Mouse (Mus musculus): ENCODE results near the gene Atp11a.

Atp11a gene

DNA sequence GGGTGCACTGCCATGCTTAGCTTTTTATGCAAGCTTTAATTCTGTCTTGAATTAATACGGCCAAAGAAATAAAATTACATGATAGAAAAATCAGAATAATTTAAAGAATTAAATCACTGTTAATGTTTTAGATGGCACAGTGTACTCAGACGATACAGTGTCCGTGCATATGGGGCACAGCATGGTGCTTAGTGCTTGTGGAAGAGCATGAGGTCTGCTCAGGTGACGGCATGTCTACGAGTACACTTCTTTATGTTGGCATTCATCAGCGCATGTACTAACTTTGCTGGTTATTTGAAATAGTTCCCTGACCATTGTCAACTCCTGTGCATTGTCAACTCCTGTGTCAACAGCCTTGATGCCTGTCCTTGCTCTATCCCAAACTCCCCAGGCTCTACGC is 12.5 kb downstream of the Atp11a start:
- no peak for DNase-seq (ENCODE audit: low spot score)

DNA sequence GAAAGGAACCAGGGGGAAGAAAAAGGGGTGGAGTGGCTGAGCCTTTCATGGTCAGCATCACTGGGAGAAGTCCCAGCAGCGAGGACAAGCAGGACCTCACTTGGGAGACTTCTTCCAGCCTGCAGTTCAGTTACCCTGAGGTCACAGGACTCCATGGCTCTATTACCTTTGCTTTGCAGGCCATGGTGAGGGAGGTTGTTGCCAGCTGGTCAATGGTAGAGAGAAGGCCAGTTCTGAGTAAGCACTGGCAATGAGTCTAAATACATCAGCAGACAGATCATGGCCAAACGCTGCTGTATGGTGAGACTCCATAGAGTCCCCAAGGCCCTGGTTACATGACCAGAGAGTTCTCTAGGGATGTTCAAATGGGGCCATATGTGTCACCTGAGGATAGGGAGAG is 15.5 kb downstream of the Atp11a start:
- DNase-seq (ENCODE audit: low spot score): no peak

DNA sequence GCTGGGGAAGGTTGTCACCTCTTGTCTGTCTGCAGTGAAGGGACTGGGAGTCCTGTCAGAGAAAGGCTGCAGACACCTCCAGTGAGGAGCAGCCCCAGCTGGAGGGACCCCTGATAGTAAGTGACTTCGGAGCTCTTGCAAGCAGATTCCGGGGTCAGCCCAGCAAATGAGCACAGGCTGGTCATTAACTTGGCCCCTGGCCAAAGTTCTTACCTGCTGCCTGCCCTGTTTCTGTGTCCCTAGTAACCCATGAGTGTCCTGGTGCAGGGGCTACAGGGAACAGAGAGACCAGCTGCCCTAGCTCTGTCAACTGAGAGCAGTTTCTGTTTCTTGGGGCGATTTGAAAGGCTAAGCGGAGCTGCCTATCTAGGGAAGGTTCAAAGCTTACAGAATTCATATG is 17.1 kb downstream of the Atp11a start:
- DNase-seq (ENCODE audit: low spot score): no peak

DNA sequence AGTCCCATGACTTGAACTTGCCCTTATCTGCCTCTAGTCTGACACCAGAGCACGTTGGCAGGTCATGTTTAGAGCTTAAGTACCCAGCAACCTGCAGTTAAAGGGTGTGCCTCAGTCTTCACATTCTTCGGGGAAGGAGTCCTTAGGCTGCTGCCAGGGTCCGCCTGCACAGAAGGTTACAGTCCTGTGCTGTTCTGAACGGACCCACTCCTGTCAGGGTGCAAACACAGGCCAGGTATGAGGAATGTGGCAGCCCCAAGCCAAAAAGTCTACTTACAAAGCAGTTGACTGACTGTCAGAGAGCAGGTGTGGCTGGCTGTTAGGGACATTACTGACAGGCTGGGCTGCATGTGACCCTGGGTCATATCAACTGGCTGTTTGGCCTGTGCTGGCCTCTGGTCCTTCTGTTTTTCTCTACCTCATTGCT is 18.1 kb downstream of the Atp11a start:
- DNase-seq (ENCODE audit: low spot score): no peak

DNA sequence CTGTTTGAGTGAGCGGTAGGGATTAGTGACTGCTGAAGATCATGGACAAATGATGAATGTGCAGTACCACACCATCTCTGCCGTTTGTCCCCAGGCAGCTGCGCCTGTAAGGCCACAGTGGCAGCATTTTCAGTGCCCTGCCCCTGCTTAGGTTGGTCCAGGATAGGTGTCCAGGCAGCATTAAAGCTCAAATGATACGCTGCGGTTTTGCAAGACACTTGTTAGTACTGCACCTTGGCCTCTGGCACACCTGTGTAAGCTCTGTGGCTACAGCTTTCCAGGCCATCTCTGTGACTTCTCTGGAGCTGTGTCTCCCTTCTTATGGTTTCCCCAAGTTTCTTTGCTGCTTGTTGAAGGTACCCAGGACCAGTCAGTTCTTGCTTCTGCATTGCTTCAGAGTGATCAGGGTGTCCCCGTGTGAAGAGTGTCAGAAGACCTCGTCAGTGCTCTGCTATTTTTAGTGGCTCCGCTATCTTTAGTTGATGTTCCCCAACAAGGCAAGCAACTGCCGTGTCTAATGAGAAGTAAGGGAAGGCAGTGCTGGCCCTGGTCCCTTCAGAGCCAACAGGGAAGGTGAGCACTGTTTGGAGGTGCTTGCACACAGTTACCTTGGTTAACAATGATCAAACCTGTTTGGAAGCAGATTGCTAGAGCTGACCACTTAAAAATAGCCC is 18.6 kb downstream of the Atp11a start:
- DNase-seq (ENCODE audit: low spot score): no peak

DNA sequence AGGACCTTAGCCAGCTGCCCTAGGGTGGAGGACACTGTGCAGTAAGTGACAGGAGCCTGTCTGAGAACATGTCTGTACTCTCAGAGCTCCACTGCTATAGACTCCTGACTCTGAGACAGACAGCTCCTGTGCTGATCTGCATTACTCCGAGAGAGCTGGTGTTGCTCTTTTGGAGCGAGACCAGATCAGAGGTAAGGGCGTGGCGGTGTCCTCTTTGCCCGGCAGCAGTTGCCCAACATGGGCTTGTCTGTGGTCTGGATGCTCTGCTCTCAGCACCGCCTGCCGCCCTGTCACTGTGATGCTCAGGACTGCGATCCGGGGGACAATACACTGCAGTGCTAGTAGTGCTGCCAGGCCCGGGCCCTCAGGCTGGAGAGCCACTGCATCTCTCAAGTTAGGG is 19.4 kb downstream of the Atp11a start:
- DNase-seq (ENCODE audit: low spot score): no peak

DNA sequence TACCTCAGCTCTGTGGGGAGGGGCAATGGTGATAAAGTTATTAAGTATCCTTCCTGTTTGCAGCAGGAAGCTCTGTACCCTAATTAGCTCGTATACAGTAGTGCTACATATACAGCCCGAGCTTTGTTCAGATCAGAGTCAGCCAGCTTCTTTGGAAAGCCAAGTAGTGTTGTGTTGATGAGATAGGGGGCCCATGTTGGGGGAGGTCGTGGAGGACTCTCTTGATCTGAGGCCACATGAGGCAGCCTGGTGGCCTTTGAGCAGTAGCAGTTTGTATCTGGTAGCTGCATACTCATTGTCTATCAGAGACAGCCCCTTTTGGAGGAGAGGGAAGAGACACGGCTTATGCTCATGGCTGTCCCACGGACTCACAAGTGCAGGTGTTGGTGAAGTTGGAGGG is 20.4 kb downstream of the Atp11a start:
- DNase-seq (ENCODE audit: low spot score): no peak

DNA sequence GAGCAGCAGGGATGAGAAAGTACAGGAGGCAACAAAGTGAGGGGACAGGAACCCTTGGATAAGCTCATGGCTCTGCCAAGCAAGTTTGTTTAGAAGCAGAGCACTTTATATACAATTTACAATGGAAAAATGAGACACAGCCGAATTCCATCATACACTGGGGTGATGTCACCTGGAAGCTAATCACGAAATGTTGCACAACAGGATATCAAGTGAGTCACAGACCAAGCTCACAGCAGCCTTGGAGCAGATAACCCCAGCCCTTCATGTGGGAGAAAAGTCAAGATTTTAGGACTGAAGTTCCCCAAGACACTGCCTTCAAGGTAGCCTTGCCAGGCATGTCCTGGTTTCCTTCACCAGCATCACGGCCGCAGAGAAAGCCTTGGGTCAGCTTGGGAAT is 22.7 kb downstream of the Atp11a start:
- no peak for DNase-seq (ENCODE audit: low spot score)

DNA sequence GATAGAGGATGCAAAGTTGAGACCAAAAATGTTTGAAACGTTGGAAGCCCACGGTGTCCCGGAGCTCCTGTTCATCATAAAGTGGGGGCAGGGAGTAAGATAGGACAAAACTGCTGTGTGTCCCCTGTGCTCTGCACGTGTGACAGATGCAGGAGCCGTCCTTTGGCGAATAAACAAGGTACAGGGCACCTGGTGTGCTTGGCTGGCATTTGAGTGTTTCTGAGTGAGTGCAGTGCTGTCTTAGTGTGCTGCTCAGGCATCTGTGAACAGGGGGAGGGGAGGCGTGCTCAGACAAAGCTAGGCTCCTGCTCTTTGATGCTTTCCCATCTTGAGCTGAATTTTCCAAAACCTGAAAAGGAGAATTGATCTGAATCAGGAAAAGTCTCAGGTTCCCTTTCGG is 28.7 kb downstream of the Atp11a start:
- DNase-seq (ENCODE audit: low spot score): no peak

DNA sequence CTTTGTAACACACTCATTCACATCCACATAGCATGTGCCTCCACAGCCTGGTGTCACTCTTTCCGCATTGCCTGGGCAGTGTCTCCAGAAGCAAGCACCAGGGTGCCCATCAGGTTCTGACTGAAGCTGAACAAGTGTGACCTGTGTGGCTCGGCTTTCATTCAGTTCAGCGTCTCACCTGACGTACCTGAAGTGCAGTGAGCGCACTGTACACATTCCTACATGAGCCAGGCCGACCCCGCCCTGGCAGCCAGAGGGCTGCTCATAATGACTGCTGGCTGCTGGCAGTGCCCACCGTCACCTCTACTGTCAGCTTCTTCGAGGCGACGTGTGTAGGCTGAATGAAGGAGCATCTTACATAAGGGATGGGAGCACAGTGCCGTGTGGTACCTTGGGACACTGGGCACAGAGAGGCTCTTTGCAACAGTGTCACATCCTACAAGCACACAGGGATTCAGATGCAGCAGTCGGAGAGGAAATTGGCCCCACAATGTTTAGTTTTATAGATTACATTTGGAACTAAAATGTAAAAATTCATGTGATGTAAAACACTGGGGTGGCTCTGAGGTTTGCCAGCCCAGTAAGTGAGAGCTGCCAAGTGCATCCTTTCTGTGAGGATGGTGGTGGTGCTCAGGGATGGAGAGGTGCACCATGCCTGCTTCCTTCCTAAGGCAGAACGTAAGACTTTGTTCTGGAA is 29.6 kb downstream of the Atp11a start:
- no peak for DNase-seq (ENCODE audit: low spot score)

DNA sequence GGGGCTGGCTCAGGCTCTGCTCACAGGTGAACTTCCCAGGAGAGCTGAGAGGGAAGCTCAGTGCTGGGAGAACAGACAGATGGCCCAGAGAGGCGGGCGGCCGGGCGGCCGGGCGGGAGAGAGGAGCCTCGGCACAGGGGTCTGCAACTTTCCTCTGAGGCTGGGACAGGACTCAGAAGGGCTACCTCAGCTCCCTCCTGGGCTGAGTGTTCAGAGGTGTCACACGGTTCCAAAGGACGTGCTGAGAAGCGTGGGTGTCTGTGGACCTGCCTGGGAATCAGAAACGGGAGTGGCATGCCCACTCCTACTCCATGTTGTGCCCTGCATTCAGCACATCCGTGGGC is 30.1 kb downstream of the Atp11a start:
- no peak for DNase-seq (ENCODE audit: low spot score)

DNA sequence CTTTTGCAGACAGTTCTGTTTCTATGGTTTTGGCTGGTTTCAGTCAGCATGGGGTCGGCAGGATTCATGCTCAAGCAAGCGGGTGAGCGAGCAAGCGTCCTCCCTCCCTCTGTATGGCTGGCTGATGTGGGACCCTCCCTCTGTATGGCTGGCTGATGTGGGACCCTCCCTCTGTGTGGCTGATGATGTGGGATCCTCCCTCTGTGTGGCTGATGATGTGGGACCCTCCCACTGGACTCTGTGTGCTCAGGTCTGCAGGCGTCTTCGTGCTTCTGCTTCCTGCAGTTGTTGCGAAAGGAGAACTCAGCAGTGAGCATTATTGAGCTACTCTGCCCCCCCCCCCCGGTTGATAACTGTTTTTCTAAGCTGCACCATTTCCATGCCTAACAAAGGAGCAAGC is 30.6 kb downstream of the Atp11a start:
- no peak for DNase-seq (ENCODE audit: low spot score)

DNA sequence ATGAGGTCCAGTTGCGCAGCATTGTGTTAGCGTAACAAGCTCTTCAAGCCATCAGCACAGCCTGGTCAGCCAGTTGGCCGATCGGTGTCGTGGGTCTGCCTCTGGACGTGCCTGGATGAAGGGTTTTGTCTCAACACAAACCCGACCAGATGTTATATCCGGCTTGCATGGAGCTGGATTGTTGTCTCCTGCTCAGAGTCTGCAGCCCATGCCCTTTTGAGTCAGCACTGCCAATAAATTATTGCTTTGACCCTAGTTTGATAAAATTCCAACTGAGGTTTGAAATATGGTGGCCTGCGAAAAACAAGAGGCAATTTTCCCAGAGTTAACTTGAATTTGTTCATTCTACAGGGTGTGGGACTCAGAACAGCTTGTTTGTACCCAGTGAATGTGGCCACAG is 31.9 kb downstream of the Atp11a start:
- no peak for DNase-seq (ENCODE audit: low spot score)

DNA sequence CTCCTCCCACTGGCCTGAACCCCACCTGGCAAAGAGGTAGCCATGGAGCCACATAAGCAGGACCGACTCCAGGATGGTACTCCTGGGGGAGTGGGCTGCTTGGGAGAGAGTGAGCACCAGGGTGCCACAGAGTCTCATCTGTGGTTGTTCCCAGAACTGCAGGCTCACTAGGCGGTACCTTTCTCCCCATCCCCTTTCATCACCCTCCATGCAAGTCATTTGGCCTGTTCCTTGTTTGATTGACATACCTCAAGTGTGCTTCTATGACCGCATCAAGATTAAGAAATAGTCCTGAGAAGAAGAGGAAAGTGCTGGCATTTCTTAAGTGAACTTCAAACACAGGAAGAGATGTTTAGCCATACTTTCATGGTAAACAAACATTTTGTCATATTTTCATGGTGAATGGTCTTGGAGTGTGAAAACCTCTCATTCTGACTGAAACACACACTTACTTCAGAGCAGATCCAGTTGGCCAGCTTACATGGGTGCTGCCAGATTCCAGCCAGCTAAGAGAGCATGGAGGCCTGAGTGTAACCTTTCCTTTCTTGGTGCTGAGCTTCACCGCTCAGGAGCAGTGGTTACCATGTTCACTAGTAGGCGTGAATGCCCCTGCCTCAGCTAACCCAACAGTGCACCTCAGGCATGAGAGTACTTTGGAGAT is 38.3 kb downstream of the Atp11a start:
- DNase-seq (ENCODE audit: low spot score): no peak

DNA sequence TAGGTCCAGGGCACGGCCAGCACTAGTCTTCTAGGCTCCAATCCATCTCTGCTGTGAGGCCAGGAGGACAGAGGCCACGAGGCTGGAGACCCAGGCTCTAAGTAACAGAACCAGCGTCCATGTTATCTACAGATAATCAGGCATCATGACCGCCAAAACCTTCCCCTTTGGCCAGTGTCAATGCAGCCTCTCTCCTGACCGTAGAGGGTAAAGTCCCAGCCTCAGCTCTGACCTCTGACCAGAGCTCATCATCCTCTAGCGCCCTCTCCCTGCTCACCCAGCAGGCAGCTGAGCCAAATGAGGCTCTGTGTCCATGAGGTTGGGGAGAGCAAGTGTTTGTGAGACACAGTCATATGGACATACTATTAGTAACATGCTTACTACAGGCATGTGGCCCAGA is 42.3 kb downstream of the Atp11a start:
- DNase-seq (ENCODE audit: low spot score): no peak

DNA sequence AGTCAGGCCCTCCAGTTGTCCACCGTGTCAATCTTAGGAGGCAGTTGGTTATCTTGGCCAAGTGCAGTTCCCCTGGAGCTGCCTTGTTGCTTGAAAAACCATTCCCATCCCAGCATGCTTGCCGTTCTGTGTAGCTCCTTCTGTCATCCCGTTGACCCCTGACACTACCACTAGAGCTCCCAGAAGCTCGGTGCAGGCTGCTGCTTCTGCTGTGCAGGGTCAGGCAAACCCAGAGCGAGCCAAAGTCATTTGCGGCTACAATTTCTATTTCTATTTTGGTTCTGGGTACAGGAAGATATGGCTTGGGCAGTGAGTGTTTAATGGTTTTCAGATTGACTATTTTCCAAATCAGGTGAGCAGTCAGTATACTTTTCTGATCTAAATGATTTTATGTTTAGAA is 43.0 kb downstream of the Atp11a start:
- DNase-seq (ENCODE audit: low spot score): no peak

DNA sequence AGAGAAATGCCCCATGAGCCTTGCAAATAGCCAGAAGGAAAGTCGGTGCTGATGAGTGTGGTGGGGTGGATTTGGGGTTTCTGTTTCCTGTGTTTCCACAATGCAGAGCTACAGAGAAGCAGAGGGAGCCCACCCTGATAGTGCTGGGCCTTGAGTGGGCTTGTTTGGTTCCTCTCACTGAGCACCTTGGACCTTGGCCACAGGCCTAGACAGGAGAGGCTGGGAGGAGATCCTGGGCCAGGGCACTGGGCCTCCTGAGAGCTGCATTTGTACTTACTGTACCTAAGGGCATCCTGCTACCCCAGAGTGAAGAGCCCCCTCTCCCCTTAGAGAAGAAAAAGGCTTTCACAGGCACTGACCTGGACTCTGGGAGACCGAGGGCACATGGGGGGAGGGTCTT is 43.4 kb downstream of the Atp11a start:
- DNase-seq (ENCODE audit: low spot score): no peak

DNA sequence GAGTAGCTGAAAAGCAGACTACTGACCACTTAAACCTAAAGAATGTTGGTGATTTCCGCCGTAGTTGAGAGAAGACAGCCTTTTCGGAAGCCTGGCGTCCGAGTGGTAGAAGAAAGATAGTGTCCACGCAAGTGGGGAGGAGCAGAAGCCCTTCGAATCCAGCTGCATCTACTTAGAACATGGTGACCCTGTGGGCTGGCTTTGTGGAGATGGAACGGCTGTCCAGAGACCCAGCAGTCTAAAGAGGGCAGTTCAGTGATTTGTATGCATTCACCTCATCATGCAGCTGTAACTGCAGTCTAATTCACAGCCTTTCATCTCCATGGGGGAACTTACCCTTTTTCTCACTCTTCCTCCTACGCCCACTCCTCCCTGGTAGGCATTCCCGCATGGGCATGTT is 44.8 kb downstream of the Atp11a start:
- DNase-seq (ENCODE audit: low spot score): no peak

DNA sequence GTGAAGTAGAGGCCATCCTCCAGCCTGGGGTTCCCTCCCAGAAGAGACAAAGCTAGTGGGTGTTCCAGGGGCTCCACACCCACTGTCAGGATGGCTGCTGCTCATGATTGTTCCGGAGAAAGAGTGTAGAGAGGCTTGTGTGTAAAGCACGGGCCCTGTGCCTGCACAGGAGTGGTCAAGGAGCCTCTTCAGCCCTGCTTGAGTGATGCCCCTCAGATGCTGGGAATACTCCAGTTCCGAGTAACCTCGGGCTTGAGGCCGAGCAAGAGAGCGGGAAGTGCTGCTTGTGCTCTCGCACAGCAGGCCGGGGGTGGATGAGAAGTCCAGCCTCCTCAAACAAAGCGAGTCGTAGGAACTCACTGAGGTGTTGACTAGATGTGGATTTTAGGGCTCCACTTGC is 46.3 kb downstream of the Atp11a start:
- DNase-seq (ENCODE audit: low spot score): no peak

DNA sequence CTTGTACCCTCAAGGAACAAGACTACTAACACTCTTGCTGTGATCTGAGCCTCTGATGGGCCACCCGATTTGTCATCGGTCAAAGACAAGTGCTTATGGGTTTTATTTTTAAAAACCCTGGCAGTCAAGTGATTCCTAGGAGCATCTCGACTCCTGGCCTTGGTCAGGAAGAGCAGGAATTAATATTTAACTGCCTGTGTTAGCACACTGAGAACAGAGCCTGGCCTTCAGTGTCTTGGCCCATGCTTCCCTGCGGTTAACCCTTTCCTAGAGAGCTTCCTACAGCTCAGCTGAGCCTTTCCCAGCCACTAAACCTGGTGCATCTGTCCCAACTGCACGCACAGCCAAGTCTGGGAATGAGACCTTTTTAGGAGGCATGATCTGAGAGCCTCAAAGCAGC is 48.1 kb downstream of the Atp11a start:
- no peak for DNase-seq (ENCODE audit: low spot score)

DNA sequence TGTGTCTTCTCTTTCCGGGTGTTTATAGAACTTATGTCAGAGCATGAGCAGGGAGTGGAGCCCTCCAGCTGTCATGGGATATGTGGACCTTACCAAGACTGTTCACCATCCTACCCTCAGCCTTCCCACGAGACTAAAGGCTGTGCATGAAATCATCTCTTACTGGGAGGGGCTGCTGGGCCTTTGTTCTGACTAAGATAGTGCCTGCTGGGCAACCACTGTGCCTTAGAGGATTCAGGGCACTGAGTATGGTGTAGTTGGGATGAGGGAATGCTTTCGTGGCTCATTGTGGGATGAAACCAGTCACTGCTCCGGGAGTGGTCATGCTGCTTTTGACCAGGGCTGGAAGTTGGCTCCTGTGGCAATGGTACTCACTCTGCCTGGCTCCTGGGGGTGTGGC is 48.8 kb downstream of the Atp11a start:
- DNase-seq (ENCODE audit: low spot score): no peak

DNA sequence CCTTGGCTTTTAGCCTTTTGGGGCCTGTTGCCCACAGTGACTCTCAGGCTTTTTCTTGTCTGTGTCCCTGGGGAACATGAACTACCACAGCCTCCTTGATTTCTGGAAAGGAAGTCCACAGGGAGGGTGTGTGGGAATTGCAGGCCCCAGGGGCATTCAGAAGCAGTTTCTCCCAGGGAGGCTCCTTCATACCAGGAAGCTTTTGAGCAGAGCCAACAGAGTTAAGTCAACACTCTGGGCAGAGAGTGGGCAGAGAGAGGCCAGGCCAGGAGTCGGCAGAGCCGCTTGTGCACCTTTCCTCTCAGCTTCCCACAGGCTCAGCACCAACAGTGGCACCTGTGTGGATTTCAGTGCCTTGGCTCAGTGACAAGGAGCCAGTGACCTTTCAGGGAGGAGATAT is 51.2 kb downstream of the Atp11a start:
- no peak for DNase-seq (ENCODE audit: low spot score)

DNA sequence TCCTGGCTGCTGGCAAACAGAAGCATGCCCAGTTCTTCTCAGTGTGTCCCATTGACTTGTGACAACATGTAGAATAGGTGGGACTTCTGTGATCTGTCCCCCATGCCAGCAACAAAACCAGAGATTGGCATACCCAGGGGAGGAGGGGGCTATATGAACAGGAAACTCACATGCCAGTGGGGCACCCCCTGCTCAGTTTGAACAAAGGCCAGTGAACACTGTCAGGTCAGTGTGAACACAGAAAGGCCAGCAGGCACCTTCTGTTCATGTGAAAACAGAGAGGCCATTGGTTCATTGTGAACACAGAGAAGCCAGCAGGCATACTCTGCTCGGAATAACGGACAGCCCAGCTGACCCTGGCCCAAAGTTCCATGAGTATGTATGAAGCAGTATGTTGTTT is 52.7 kb downstream of the Atp11a start:
- no peak for DNase-seq (ENCODE audit: low spot score)

DNA sequence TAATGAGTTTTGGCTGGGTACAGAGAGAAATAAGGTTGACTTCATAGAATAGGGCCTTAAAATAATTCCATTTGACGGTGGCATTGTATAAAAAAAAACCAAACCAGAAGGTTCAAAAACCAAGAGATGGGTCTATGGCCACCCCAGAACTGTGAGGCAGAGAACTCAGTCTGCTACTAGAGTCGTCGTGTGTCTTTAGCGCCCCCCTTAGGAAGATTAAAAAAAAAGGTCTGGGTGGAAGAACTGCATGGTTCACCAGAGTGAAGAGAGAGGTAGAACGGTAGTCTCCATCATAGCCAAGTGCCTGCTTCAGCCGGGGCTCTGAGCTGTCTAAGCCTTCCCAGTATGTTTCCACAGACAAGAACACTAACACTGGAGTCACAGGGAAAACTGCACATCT is 54.4 kb downstream of the Atp11a start:
- no peak for DNase-seq (ENCODE audit: low spot score)
